Mouse (Mus musculus): ENCODE measurements around the gene Erp44. TPM values are rescaled to one million over a fixed set of nuclear protein-coding genes. Genes with fewer than 3 reads are reported as not detected.

Gene Erp44
- polyA plus RNA-seq (2015; fragmentation: Nextera tagmentation; extraction: Ambion mirVana) = 66.1 and 66.3 TPM in 2 replicates

DNA sequence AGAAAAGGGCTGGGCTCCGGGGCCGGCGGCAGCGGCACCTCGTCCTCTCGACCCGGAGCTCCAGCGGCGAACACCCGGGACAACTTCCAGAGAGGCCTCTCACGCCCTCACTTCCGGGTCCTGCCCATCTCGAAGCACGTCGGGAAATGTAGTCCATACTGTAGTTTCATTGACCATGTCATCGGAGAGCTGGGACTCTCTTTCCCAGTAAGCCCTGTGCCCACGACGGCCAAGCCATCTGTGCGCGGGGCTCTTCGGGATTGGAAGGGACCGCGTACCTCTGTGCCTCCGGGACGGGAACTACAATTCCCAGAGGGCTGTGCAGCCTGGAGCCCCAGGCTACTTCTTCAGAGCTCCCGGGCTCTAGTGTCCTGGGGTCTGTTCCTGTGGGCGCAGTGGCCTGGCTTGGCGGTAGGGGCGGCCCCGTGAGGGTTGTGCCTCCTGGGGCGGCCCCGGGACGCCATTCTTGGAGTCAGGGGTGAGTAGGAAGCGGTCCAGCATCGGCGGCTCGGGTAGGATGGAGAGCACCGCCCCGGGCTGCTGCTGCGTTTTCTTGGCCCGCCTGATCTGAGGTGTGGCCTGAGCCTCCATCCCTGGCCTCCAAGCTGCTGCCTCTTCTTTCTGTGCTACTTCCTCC lies at the start of gene Erp44, which contains the start of gene Invs:
Gene Erp44, minus strand, starts transcription at position 61 of the 637 bp plus-strand sequence.
Gene Invs, plus strand, starts transcription at position 263 of the 637 bp plus-strand sequence.
- peak; percentile 100 for ATAC-seq (ENCODE audit: low FRiP score)
- H3K27me3 ChIP-seq = no peaks in the 10 kb centered on the region
- peaks cover 12% of the 10 kb centered on the region for H3K4me1 ChIP-seq (replicated peaks)
- H3K4me3 ChIP-seq = peak within 1 kb of the TSS; percentile 98
- H3K9me3 ChIP-seq = no peaks in the 10 kb centered on the region
- peak within 1 kb of the TSS; percentile 91 for H3K9ac ChIP-seq
- peak within 1 kb of the TSS; percentile 85 for H3K27ac ChIP-seq
- H3K36me3 ChIP-seq = no peaks in the 10 kb centered on the region
- under 1% methylated on average over 41 of the region's 41 CpGs for WGBS
- H3K4me2 ChIP-seq = peak within 1 kb of the TSS; percentile 95

DNA sequence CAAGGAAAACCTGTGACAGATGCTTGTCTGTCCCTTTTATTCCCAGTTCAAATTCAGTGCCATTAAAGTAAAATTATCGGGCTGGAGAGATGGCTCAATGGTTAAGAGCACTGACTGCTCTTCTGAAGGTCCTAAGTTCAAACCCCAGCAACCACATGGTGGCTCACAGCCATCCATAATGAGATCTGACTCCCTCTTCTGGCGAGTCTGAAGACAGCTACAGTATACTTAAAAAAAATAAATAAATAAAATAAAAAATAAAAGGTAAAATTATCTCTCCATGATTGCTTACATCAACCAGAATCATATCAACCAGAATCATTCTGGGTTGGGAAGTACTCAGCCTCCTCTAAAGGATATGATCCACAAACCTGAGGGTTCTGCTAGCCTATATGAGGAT lies 48.7 kb upstream of the Erp44 start:
- Histone ChIP-seq H3K36me3 (no peaks in the 10 kb centered on the region), H3K9ac (no peak overlapping the region), H3K9me3 (no peaks in the 10 kb centered on the region), H3K4me2 (no peak overlapping the region), H3K27me3 (no peaks in the 10 kb centered on the region), H3K4me1 (replicated peaks) (no peaks in the 10 kb centered on the region), H3K27ac (no peak overlapping the region), H3K4me3 (no peak overlapping the region)
- ATAC-seq (ENCODE audit: low FRiP score) = no peak
- WGBS = 62% methylated on average over 2 of the region's 2 CpGs

DNA sequence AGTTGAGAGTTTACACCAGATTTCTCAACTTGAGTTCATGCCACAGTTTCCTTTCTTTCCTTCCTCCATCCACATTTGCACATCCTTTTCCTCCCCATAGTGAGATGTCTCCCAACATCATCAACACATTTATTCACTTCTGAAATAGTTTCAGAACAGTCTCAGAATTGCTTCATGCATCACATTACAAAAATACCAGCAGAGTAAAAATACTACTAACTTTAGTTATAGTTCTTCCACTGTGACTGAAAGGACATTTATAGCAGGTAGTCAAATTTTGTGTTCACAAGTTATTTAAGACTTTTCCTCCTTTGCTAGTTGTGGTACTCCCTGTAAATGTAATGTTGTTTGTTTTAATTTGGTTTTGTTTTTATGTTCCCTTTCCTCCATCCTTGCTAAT lies 47.8 kb upstream of the Erp44 start:
- no peak overlapping the region for H3K27ac ChIP-seq
- H3K9ac ChIP-seq = no peak overlapping the region
- H3K4me3 ChIP-seq = no peak overlapping the region
- no peaks in the 10 kb centered on the region for H3K36me3 ChIP-seq
- H3K4me2 ChIP-seq = no peak overlapping the region
- H3K9me3 ChIP-seq = no peaks in the 10 kb centered on the region
- ATAC-seq (ENCODE audit: low FRiP score) = no peak
- H3K27me3 ChIP-seq = no peaks in the 10 kb centered on the region
- H3K4me1 ChIP-seq (replicated peaks) = no peaks in the 10 kb centered on the region

DNA sequence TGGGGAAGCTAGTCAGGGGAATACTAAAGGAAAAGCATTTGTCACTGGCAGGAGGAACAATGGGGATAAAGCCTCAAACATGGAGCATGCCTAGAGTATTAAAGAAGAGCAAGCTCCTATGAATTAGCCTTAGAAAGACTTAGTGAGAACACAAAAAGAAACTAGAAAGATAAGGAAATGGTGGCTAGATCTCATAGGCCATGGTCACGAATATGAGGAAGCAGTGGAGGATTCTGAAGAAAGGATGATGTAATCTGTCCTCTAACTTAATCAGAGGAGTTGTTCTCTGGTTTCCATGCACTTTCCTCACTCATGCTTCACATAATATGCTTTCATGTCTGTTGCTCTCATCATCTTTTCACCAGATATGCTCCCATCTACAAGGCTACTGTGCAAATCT lies 42.7 kb upstream of the Erp44 start:
- Histone ChIP-seq H3K9me3 (no peaks in the 10 kb centered on the region), H3K27ac (no peak overlapping the region), H3K9ac (no peak overlapping the region), H3K4me1 (replicated peaks) (no peaks in the 10 kb centered on the region; the same call in 1 of the 2 replicates), H3K4me2 (no peak overlapping the region), H3K36me3 (no peaks in the 10 kb centered on the region), H3K4me3 (no peak overlapping the region), H3K27me3 (no peaks in the 10 kb centered on the region)
- WGBS = 42% methylated on average over 1 of the region's 1 CpGs
- no peak for ATAC-seq (ENCODE audit: low FRiP score)

DNA sequence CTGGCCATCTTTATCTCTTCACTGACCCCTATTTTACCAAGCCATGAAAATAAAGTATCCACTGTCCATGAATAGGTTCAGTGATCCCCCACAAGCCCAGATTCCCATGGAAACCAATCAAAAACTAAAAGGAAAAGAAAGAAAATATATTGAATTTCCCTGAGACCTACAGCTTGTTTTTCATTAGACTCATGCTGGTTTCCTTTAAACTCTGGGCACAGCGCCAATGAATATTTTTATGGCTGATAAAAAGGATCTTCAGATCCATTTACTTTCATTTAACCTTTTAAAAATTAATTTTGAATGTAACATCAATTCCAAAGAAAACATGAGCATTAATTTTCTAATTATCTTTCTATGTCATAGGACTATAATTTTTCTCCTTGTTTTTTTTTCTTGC lies 41.9 kb upstream of the Erp44 start:
- Histone ChIP-seq H3K4me1 (replicated peaks) (no peaks in the 10 kb centered on the region; the same call in 1 of the 2 replicates), H3K36me3 (no peaks in the 10 kb centered on the region), H3K27ac (no peak overlapping the region), H3K9ac (no peak overlapping the region), H3K9me3 (no peaks in the 10 kb centered on the region), H3K4me2 (no peak overlapping the region), H3K27me3 (no peaks in the 10 kb centered on the region), H3K4me3 (no peak overlapping the region)
- no peak for ATAC-seq (ENCODE audit: low FRiP score)
- 82% methylated on average over 1 of the region's 1 CpGs for WGBS

DNA sequence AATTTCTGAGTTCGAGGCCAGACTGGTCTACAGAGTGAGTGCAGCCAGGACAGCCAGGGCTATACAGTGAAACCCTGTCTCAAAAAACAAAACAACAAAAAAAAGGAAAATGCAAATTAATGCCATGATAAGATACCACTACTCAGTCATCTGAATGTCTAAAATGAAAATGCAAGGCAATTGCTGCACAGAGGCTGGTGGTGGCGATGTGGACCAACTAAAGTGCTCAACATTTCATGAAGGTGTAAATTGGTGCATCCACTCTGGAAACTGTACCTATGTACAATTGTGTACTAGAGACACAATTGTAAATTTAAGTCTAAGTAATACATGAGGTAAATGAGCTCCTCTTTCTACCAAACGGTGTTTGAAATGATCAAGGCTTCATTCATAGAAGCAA lies 36.7 kb upstream of the Erp44 start:
- no peak overlapping the region for H3K27ac ChIP-seq
- H3K36me3 ChIP-seq = no peaks in the 10 kb centered on the region
- 93% methylated on average over 3 of the region's 3 CpGs for WGBS
- no peaks in the 10 kb centered on the region for H3K9me3 ChIP-seq
- H3K4me3 ChIP-seq = no peak overlapping the region
- H3K9ac ChIP-seq = no peak overlapping the region
- no peaks in the 10 kb centered on the region for H3K27me3 ChIP-seq
- H3K4me2 ChIP-seq = no peak overlapping the region
- no peak for ATAC-seq (ENCODE audit: low FRiP score)
- no peaks in the 10 kb centered on the region; the same call in 1 of the 2 replicates for H3K4me1 ChIP-seq (replicated peaks)

DNA sequence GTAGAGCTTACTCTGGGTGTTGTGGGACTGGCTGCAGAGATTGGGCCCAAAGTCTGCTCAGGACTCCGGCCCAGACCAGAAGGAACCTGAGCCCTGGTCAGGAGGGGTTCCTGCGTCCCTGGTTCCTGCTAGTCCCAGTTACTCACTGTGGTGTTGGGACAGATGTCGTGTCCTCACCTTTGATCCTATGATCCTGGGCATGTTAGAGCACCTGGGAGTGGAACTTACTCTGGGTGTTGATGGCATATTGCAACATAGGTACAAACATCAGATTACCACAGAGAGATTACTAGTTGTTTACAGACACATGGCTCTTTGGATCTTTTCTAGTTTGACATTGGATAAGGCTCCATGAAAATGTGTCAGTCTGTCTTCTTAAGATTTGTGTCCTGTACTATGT lies 35.5 kb upstream of the Erp44 start:
- ATAC-seq (ENCODE audit: low FRiP score) = no peak
- no peaks in the 10 kb centered on the region for H3K9me3 ChIP-seq
- no peak overlapping the region for H3K4me2 ChIP-seq
- no peak overlapping the region for H3K9ac ChIP-seq
- no peaks in the 10 kb centered on the region for H3K27me3 ChIP-seq
- H3K4me3 ChIP-seq = no peak overlapping the region
- H3K36me3 ChIP-seq = peaks cover 3% of the 10 kb centered on the region; the same call in 1 of the 2 replicates
- no peak overlapping the region for H3K27ac ChIP-seq
- WGBS = 92% methylated on average over 3 of the region's 3 CpGs
- no peaks in the 10 kb centered on the region for H3K4me1 ChIP-seq (replicated peaks)

DNA sequence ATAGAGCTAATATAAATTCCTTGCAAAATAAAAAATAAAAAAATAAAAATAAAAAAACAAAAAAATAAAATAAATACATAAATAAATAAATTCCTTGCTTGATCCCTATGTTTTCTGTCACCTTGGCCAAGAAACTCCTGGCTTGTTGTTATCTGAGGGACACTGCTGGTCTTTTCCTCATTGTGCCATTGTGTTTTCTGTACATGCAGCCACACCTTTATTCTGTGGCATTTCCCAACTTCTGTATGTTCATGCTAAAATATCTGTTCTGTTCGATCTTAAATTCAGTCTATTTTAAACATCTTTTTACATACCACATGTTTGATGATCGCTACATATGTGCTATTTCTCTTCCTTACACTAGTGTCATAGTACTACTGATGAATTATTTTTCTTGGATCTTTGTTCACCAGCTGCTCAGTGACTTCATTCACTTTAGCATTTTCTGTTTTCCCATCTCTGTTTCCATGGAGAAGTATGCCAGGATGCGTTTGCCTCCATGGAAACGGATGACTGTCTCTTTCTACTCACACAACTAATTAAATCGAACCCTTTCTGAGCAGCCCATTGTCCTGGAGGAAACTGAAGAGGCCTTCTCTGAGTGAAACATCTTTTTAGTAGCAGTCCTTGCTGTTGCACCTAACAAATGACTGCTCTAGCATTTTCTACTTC lies 7.9 kb upstream of the Erp44 start:
- no peak overlapping the region for H3K4me3 ChIP-seq
- no peaks in the 10 kb centered on the region for H3K9me3 ChIP-seq
- WGBS = 21% methylated on average over 5 of the region's 5 CpGs
- peak overlapping the region; percentile 69 for H3K27ac ChIP-seq
- no peak overlapping the region for H3K9ac ChIP-seq
- peaks cover 6% of the 10 kb centered on the region for H3K36me3 ChIP-seq
- H3K27me3 ChIP-seq = no peaks in the 10 kb centered on the region
- ATAC-seq (ENCODE audit: low FRiP score) = peak; percentile 83
- no peak overlapping the region for H3K4me2 ChIP-seq
- no peaks in the 10 kb centered on the region; the same call in 1 of the 2 replicates for H3K4me1 ChIP-seq (replicated peaks)

DNA sequence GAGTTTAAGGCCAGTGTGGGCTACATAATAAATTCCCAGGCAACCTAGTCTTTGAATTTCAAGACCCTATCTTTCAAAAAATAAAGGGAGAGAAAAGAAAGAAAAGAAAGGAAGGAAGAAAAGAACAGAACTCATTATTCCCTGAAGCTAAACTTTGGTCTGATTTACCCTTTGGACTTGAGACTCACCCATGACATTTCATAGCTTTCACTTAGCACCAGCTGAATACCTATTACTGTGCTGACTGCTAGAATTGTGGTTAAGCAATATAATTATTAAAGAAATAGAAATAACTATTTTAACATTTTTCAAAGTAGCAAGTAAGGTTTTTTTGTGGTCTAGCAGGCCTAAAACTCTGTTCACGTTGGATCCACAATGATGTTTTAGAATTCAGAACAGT lies 1.8 kb upstream of the Erp44 start:
- H3K4me2 ChIP-seq = no peak overlapping the region
- 89% methylated on average over 1 of the region's 1 CpGs for WGBS
- H3K36me3 ChIP-seq = no peaks in the 10 kb centered on the region
- no peaks in the 10 kb centered on the region for H3K27me3 ChIP-seq
- H3K4me1 ChIP-seq (replicated peaks) = peaks cover 12% of the 10 kb centered on the region
- H3K27ac ChIP-seq = no peak overlapping the region
- no peak overlapping the region for H3K4me3 ChIP-seq
- no peak overlapping the region for H3K9ac ChIP-seq
- no peaks in the 10 kb centered on the region for H3K9me3 ChIP-seq
- ATAC-seq (ENCODE audit: low FRiP score) = no peak

DNA sequence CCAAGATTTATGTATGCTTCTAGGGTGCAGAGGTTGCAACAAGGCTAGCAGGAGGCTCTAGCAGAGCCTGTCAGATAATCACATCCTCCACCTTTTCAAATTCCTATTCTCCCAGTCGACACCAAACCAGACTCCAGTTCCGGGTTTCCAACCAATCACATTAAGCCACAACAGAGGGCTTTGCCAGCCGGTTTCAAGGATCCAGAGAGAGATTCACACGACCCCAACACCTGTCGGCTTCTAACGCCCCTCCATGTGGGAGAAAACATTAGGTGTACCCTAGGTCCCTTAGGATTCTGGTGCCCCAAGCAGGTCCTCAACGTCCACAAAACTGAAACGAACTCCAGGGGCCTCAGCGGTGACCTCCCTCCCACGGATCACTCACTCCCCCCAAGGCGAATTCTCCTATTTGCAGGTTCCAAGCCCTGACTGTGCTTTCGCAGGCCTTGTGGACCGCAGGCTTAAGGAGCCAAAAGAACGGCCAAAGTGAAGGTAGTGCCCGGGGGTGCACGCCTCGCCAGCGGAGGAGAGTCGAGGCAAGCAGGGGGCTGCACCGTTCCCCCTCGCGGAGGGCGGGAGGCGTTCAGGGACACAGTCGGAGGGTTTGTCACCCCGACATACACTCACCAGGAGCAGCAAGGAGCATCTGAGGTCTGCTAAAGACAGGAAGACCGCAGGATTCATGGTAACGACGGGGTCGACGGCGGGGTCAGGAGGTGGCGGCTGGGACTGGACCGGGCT lies 431 bp downstream of the Erp44 start:
- peak overlapping the region; percentile 95 for H3K4me2 ChIP-seq
- H3K4me1 ChIP-seq (replicated peaks) = peaks cover 12% of the 10 kb centered on the region
- peak overlapping the region; percentile 91 for H3K9ac ChIP-seq
- no peaks in the 10 kb centered on the region; the same call in 1 of the 2 replicates for H3K36me3 ChIP-seq
- no peaks in the 10 kb centered on the region for H3K27me3 ChIP-seq
- ATAC-seq (ENCODE audit: low FRiP score) = peak; percentile 76
- peak overlapping the region; percentile 98 for H3K4me3 ChIP-seq
- under 1% methylated on average over 34 of the region's 34 CpGs for WGBS
- peak overlapping the region; percentile 77 for H3K27ac ChIP-seq
- H3K9me3 ChIP-seq = no peaks in the 10 kb centered on the region

DNA sequence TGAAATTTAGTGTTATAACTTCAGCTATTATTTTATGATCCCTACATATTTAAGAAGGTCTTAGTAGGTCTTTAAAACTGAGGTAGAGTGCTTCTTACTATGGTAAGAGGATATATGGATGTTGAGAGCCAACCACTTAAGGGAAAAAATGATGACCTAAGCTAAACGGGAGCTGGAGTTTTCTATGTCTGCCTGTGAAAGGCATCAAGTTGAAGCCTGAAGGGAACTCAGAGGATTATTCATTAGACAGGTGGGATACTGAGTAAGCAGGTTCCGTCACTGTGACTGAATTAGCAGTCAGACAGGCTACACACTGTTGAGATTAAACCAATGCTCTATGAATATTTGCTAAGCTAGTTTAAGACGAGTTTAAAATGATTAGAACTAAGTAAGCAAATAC lies 2.3 kb downstream of the Erp44 start:
- H3K9me3 ChIP-seq = no peaks in the 10 kb centered on the region
- H3K4me3 ChIP-seq = no peak overlapping the region
- H3K4me1 ChIP-seq (replicated peaks) = peaks cover 15% of the 10 kb centered on the region
- H3K27ac ChIP-seq = no peak overlapping the region
- no peaks in the 10 kb centered on the region; the same call in 1 of the 2 replicates for H3K36me3 ChIP-seq
- no peaks in the 10 kb centered on the region for H3K27me3 ChIP-seq
- no peak overlapping the region for H3K4me2 ChIP-seq
- ATAC-seq (ENCODE audit: low FRiP score) = no peak
- H3K9ac ChIP-seq = no peak overlapping the region
- 86% methylated on average over 3 of the region's 3 CpGs for WGBS

DNA sequence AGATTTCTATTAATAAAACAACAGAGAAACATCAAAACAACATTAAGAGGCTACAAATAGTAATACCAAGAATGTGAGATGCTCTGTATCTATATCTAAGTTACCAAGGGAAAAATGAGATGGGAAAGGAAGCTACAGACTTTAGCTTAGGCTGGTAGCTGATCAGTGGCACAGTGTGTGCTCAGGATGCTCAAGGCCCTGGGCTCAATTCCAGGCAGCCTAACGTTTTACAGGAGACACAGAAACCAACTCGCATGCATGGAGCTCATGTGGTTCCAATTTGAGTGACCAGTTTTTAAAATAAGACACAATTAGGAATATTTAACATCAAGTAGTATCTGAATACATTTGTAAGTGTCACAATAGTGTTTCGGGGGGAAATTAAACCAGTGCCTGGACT lies 3.6 kb downstream of the Erp44 start:
- peaks cover 15% of the 10 kb centered on the region for H3K4me1 ChIP-seq (replicated peaks)
- no peak overlapping the region for H3K27ac ChIP-seq
- WGBS = 88% methylated on average over 3 of the region's 3 CpGs
- no peak overlapping the region for H3K4me3 ChIP-seq
- no peak overlapping the region for H3K9ac ChIP-seq
- no peaks in the 10 kb centered on the region; the same call in 1 of the 2 replicates for H3K36me3 ChIP-seq
- no peak overlapping the region for H3K4me2 ChIP-seq
- no peak for ATAC-seq (ENCODE audit: low FRiP score)
- H3K9me3 ChIP-seq = no peaks in the 10 kb centered on the region
- H3K27me3 ChIP-seq = no peaks in the 10 kb centered on the region

Measured in hindbrain, embryonic 13.5 days (tissue).